Mouse (Mus musculus) embryonic facial prominence, embryonic 13.5 days (tissue): ENCODE data around the gene Atp8a2. TPM values are rescaled to one million over a fixed set of nuclear protein-coding genes. Genes with fewer than 3 reads are reported as not detected.
"Not testable (repeated sequence)": the region's sequence is repeated elsewhere in the genome, so short reads cannot be mapped to it uniquely, and the experiment has no call there.

ENCODE experiments used
- ATAC-seq: fragments of 200-750 bp; cut with Nextera tagmentation; 2 replicates; pipeline ENCODE4 v1.8.0; 2017; ENCODE audit warnings: low read depth; ENCODE audit not compliant: insufficient number of reproducible peaks, insufficient read depth, low FRiP score, low TSS enrichment
- H3K27ac ChIP-seq: fragments of 300-500 bp; sonication (generic); 2 replicates; pipeline ENCODE4 v1.5.1; 2015; ENCODE audit warnings: moderate library complexity, mild to moderate bottlenecking, inconsistent platforms
- H3K27me3 ChIP-seq: fragments of 300-500 bp; sonication (generic); 2 replicates; pipeline ENCODE4 v1.6.1; 2015; ENCODE audit warnings: mild to moderate bottlenecking, inconsistent platforms
- H3K36me3 ChIP-seq: fragments of 300-500 bp; sonication (generic); 2 replicates; pipeline ENCODE4 v1.6.1; 2015; ENCODE audit warnings: mild to moderate bottlenecking, inconsistent platforms
- H3K4me1 ChIP-seq: fragments of 300-500 bp; sonication (generic); 2 replicates; pipeline ENCODE4 v1.6.1; 2015; ENCODE audit warnings: inconsistent platforms
- H3K4me2 ChIP-seq: fragments of 300-500 bp; sonication (generic); 2 replicates; pipeline ENCODE4 v1.6.1; 2015; ENCODE audit warnings: moderate library complexity, mild to moderate bottlenecking, inconsistent platforms
- H3K4me3 ChIP-seq: fragments of 300-500 bp; sonication (generic); 2 replicates; pipeline ENCODE4 v1.5.1; 2015; ENCODE audit warnings: mild to moderate bottlenecking, inconsistent platforms
- H3K9ac ChIP-seq: fragments of 300-500 bp; sonication (generic); 2 replicates; pipeline ENCODE4 v1.6.1; 2015; ENCODE audit warnings: mild to moderate bottlenecking, inconsistent platforms
- H3K9me3 ChIP-seq: fragments of 300-500 bp; sonication (generic); 2 replicates; pipeline ENCODE4 v1.6.1; 2016; ENCODE audit warnings: inconsistent platforms
- WGBS: fragments of 180-500 bp; shearing (Covaris S2); methylation state at CpG from one replicate; pipeline ENCODE4 v1.1.7; 2015; ENCODE audit warnings: mixed read lengths; 5-methylcytosine and 5-hydroxymethylcytosine counted together
- polyA plus RNA-seq: library from polyadenylated mRNA; unstranded; fragments of >200 nt; fragmentation: Nextera tagmentation; extraction: Ambion mirVana; gene quantifications from 2 replicates; pipeline ENCODE4 v1.2.1, GENCODE M21; 2015

Atp8a2 gene
- polyA plus RNA-seq, 1 experiment from 2014 or later: 3.1 TPM

DNA sequence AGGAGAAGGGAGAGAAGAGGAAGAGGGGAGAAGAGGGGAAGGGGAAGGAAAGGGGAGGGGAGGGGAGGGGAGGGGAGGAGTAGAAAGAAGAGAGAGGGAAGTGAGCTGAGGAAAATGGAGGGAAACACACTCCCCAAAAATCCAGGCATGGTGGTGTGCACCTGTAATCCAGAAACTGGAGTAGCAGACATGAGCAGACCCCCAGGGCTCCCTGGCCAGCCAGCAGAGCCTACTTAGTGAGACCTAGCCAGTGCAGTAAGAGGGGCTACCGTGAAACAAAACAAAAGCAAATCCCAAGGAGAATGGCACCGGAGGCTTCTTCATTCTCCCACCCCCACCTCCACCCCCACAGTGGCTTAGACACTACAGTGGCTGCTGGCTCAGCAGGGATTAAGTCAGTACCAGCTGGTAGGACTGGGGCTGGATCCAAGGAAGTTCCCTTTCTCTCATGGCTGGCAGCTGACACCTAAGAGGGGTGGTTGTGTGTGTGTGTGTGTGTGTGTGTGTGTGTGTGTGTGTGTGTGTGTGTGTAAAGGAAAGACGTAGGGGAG, 359.2 kb downstream of the Atp8a2 start:
- H3K9ac ChIP-seq, H3K4me1 ChIP-seq, H3K4me2 ChIP-seq, H3K9me3 ChIP-seq, H3K36me3 ChIP-seq, H3K27ac ChIP-seq, H3K4me3 ChIP-seq, H3K27me3 ChIP-seq: not testable (repeated sequence)
- WGBS: no CpG with 5 or more reads among the region's 3 CpGs
- 0 out of 2 replicates have a peak, but pooled peaks have one; percentile 52 for ATAC-seq

DNA sequence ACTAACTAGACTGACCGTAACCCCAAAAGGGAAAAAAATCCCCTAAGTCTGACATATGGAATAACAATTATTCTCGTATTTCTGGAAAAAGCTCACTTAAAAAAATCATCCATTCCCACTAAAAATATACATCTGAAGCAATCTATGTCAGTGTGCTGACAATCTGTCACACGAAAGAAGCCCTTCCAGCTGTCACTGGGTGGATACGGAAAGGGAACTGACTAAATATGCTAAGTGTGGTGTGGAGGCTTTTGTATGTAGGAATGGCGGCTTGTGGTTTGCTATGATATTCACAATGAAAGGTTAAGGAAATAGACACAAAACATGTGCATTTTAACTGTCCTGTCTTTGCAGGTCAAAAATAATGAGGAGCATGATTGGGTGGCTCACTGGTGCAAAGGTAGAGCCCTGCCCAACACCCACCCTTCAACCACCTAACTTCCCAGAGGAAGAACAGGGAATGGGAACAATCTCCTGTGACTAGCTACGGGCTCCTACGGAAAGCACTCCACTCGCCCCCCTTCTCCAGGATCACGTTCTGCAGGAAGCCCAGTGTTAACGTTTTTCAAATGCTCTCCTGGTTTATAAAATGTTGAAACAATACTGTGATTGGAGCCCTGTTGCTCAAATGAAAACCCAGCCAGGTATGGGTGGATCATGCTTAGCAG, 360.0 kb downstream of the Atp8a2 start:
- ATAC-seq: no peak
- WGBS: 36% methylated on average over 10 of the region's 10 CpGs

GRCm38 (mm10) chr14:59829580-59829979, 367.4 kb downstream of the Atp8a2 start:
- Histone ChIP-seq H3K4me3 (no peak overlapping the region), H3K27me3 (no peaks in the 10 kb centered on the region), H3K4me1 (peaks cover 7% of the 10 kb centered on the region; the same call in 1 of the 2 replicates), H3K4me2 (no peak overlapping the region), H3K27ac (no peak overlapping the region), H3K36me3 (no peaks in the 10 kb centered on the region), H3K9ac (no peak overlapping the region), H3K9me3 (no peaks in the 10 kb centered on the region)
- no peak for ATAC-seq
- 83% methylated on average over 5 of the region's 5 CpGs for WGBS

More for the DNA sequence above, 360.0 kb downstream of the Atp8a2 start:
- H3K36me3 ChIP-seq: no peaks in the 10 kb centered on the region
- H3K27me3 ChIP-seq: no peaks in the 10 kb centered on the region
- no peak overlapping the region for H3K9ac ChIP-seq
- no peak overlapping the region for H3K4me3 ChIP-seq
- no peak overlapping the region for H3K27ac ChIP-seq
- H3K4me2 ChIP-seq: no peak overlapping the region
- peaks cover 6% of the 10 kb centered on the region; the same call in 1 of the 2 replicates for H3K4me1 ChIP-seq
- no peaks in the 10 kb centered on the region for H3K9me3 ChIP-seq

GRCm38 (mm10) chr14:59827409-59827808, 369.6 kb downstream of the Atp8a2 start:
- Histone ChIP-seq H3K27ac (no peak overlapping the region), H3K4me2 (no peak overlapping the region), H3K27me3 (no peaks in the 10 kb centered on the region), H3K4me3 (no peak overlapping the region), H3K9me3 (no peaks in the 10 kb centered on the region), H3K9ac (no peak overlapping the region), H3K4me1 (peaks cover 7% of the 10 kb centered on the region; the same call in 1 of the 2 replicates), H3K36me3 (no peaks in the 10 kb centered on the region)
- ATAC-seq: no peak
- 33% methylated on average over 5 of the region's 5 CpGs for WGBS

- Histone ChIP-seq H3K4me2 (no peak overlapping the region), H3K9ac (no peak overlapping the region), H3K27ac (no peak overlapping the region), H3K36me3 (no peaks in the 10 kb centered on the region), H3K27me3 (no peaks in the 10 kb centered on the region), H3K4me1 (no peaks in the 10 kb centered on the region), H3K9me3 (no peaks in the 10 kb centered on the region; the same call in 1 of the 2 replicates), H3K4me3 (no peak overlapping the region)
- ATAC-seq: no peak
- 65% methylated on average over 3 of the region's 3 CpGs for WGBS
Observed at GRCm38 (mm10) chr14:59820115-59820419, 376.9 kb downstream of the Atp8a2 start.

DNA sequence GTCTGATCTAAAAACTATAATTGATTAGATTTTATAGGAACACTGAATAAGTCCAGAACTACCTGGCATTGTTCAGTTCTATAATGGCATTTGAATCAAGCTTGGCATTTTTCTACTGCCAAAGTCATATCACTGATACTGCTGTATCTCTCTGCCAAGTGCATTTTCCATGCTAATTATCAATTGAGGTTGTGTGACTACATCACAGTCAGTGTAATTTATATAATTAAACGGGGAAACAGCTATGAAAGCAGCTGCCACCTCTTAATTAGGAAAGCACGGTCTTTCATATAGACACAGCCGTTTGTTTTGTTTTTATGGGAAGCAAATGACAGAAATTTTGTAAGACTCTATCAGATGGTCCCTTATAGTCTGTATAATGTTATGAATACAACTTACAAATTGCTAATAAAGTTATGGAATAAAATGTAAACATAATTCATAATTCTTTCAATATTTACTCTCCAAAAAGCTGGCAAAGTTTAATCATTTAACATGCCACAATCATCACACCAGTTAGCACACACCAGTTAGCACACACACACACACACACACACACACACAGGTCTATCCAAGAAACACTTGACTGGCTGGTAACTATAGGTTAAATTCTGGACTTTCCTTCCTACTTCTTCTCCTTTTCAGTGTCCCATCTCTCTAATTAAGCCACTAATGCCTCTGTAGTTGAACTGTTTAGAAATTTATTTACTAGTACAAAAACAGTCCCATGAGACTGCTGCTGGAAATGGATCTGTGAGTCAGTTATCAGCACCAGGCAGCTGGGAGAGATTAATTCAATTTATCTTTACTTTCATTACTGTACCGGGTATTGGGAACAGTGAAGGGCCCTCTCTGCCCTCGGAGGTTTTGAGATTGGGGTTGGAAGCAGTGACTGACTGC, 377.5 kb downstream of the Atp8a2 start:
- no peak overlapping the region for H3K9ac ChIP-seq

DNA sequence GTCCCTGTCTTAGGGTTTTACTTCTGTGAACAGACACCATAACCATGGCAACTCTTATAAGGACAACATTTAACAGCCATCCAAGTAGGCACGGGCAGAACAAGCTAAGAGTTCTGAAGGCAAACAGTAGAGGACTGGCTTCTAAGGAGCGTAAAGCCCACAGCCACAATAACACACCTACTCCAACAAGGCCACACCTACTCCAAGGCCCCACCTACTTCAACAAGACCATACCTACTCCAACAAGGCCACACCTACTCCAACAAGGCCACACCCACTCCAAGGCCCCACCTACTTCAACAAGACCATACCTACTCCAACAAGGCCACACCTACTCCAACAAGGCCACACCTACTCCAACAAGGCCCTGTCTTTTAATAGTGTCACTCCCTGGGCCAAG, 386.7 kb downstream of the Atp8a2 start:
- H3K27me3 ChIP-seq, H3K9ac ChIP-seq, H3K4me2 ChIP-seq, H3K4me3 ChIP-seq, H3K36me3 ChIP-seq, H3K27ac ChIP-seq, ATAC-seq, H3K9me3 ChIP-seq: not testable (repeated sequence)
- H3K4me1 ChIP-seq: peaks cover 19% of the 10 kb centered on the region
- WGBS: 86% methylated on average over 2 of the region's 2 CpGs

More for the DNA sequence above, 377.5 kb downstream of the Atp8a2 start:
- H3K4me1 ChIP-seq: no peaks in the 10 kb centered on the region
- no peaks in the 10 kb centered on the region for H3K36me3 ChIP-seq
- ATAC-seq: no peak
- 59% methylated on average over 5 of the region's 5 CpGs for WGBS
- H3K27ac ChIP-seq: no peak overlapping the region
- H3K4me2 ChIP-seq: no peak overlapping the region
- no peaks in the 10 kb centered on the region for H3K27me3 ChIP-seq
- no peaks in the 10 kb centered on the region; the same call in 1 of the 2 replicates for H3K9me3 ChIP-seq
- H3K4me3 ChIP-seq: no peak overlapping the region

GRCm38 (mm10) chr14:59809790-59810189, 387.2 kb downstream of the Atp8a2 start:
- Histone ChIP-seq H3K36me3 (no peaks in the 10 kb centered on the region), H3K27me3 (no peaks in the 10 kb centered on the region), H3K27ac (no peak overlapping the region), H3K4me2 (no peak overlapping the region), H3K9ac (no peak overlapping the region), H3K9me3 (no peaks in the 10 kb centered on the region), H3K4me1 (peaks cover 19% of the 10 kb centered on the region), H3K4me3 (no peak overlapping the region)
- WGBS: 71% methylated on average over 4 of the region's 4 CpGs
- ATAC-seq: no peak

DNA sequence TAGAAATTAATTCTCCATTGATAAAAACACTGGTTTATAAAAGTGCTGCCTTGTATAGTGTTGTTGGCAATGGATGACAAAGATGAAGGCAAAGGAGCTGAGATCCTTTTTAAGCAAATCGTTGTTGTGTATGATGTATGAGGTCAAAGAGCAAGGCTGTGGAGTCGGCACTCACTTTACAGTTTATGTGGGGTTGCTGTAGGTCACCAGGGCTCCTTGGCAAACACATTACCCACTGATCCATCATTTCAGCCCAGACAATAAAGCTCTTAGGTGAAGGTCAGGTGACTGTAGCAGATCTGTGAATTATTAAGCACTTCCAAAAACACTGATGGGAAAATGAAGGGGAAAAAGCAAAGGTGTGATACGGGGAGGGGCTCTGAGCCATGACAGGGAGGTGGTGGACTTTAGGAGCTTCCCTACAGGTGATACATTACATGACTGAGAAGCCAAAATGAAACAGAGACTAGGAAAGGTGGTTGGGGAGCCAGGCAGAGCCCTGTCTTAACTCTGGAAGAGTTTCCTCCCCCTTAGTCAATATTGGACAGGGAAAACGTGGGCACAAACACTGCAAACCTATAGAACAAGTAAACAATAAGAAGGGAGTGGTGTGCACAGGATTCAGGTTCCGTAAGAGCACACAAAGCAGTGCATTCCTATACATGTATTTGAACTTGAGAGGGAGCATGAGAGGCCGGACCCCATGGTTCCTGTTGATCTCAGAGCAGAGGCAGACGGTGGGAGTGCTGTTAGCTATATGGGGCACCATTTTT, 389.3 kb downstream of the Atp8a2 start:
- Histone ChIP-seq H3K9ac (no peak overlapping the region), H3K27me3 (no peaks in the 10 kb centered on the region), H3K4me2 (no peak overlapping the region), H3K36me3 (no peaks in the 10 kb centered on the region), H3K27ac (no peak overlapping the region), H3K4me1 (peaks cover 19% of the 10 kb centered on the region), H3K4me3 (no peak overlapping the region), H3K9me3 (no peaks in the 10 kb centered on the region; the same call in 1 of the 2 replicates)
- ATAC-seq: no peak
- 73% methylated on average over 7 of the region's 7 CpGs for WGBS

DNA sequence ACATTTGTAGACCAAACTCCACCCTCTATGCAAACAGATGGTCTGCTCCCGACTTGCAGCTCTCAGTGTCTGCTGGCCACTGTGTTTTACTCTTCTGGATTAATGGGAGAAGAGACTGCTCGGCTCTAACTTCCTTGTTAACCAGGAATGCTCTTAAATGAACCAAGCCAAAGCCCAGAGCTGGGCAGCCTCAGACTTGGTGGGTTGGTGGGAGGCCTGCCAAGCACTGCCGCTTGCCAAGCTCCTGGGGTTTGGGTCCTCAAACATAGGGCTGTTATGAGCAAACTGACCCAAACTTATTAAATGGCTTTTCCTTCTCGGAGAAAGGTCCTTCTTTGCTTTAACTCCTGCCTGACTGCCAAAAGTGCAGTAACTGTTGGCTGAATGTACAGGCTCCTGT, 390.1 kb downstream of the Atp8a2 start:
- Histone ChIP-seq H3K9ac (no peak overlapping the region), H3K27ac (no peak overlapping the region), H3K4me1 (peaks cover 19% of the 10 kb centered on the region), H3K9me3 (no peaks in the 10 kb centered on the region; the same call in 1 of the 2 replicates), H3K27me3 (no peaks in the 10 kb centered on the region), H3K4me2 (no peak overlapping the region), H3K4me3 (no peak overlapping the region), H3K36me3 (no peaks in the 10 kb centered on the region)
- ATAC-seq: no peak
- whole genome bisulfite sequencing: 45% methylated on average over 4 of the region's 4 CpGs

- WGBS: 34% methylated on average over 4 of the region's 4 CpGs
- no peaks in the 10 kb centered on the region for H3K27me3 ChIP-seq
- no peak for ATAC-seq
- H3K4me2 ChIP-seq: no peak overlapping the region
- H3K27ac ChIP-seq: no peak overlapping the region
- H3K9me3 ChIP-seq: no peaks in the 10 kb centered on the region; the same call in 1 of the 2 replicates
- H3K9ac ChIP-seq: no peak overlapping the region
- H3K4me3 ChIP-seq: no peak overlapping the region
- H3K4me1 ChIP-seq: peaks cover 19% of the 10 kb centered on the region
- no peaks in the 10 kb centered on the region for H3K36me3 ChIP-seq
Observed at GRCm38 (mm10) chr14:59806159-59806558, 390.8 kb downstream of the Atp8a2 start.
